Mouse (Mus musculus): ENCODE measurements around the gene Glg1. TPM values are rescaled to one million over a fixed set of nuclear protein-coding genes. Genes with fewer than 3 reads are reported as not detected.
"Not testable (repeated sequence)": the region's sequence is repeated elsewhere in the genome, so short reads cannot be mapped to it uniquely, and the experiment has no call there.

The Glg1 gene
- total RNA-seq, 1 experiment from 2014 or later, result 135 TPM

GRCm38 (mm10) chr8:111250111-111250510 is 8.9 kb downstream of the Glg1 start:
- DNase-seq, result no peak

- DNase-seq, result no peak
These were observed 10.9 kb downstream of the Glg1 start for GRCm38 (mm10) chr8:111248136-111248535.

- not testable (repeated sequence) for DNase-seq
These were observed 12.2 kb downstream of the Glg1 start for GRCm38 (mm10) chr8:111246864-111247263.

GRCm38 (mm10) chr8:111246287-111246830 is 12.7 kb downstream of the Glg1 start:
- no peak for DNase-seq

GRCm38 (mm10) chr8:111237301-111237700 is 21.7 kb downstream of the Glg1 start:
- DNase-seq, result peak; percentile 3

- no peak for DNase-seq
These were observed 25.3 kb downstream of the Glg1 start for GRCm38 (mm10) chr8:111233730-111234129.

GRCm38 (mm10) chr8:111224153-111224552 is 34.9 kb downstream of the Glg1 start:
- DNase-seq, result peak; percentile 11

GRCm38 (mm10) chr8:111218107-111218506 is 40.9 kb downstream of the Glg1 start:
- no peak for DNase-seq

GRCm38 (mm10) chr8:111213406-111213805 is 45.6 kb downstream of the Glg1 start:
- no peak for DNase-seq

- no peak for DNase-seq
These were observed 47.8 kb downstream of the Glg1 start for GRCm38 (mm10) chr8:111211180-111211579.

- DNase-seq, result no peak
These were observed 49.1 kb downstream of the Glg1 start for GRCm38 (mm10) chr8:111209874-111210273.

GRCm38 (mm10) chr8:111206321-111206720 is 52.7 kb downstream of the Glg1 start:
- DNase-seq, result no peak

- DNase-seq, result no peak
These were observed 54.0 kb downstream of the Glg1 start for GRCm38 (mm10) chr8:111205033-111205432.

GRCm38 (mm10) chr8:111203341-111203740 is 55.7 kb downstream of the Glg1 start:
- DNase-seq, result no peak

- DNase-seq, result no peak
These were observed 61.0 kb downstream of the Glg1 start for GRCm38 (mm10) chr8:111197966-111198365.

- no peak for DNase-seq
These were observed 62.8 kb downstream of the Glg1 start for GRCm38 (mm10) chr8:111196181-111196580.

GRCm38 (mm10) chr8:111188594-111189211 is 70.3 kb downstream of the Glg1 start:
- DNase-seq, result no peak

GRCm38 (mm10) chr8:111187470-111187869 is 71.5 kb downstream of the Glg1 start:
- no peak for DNase-seq

- DNase-seq, result peak; percentile 84
These were observed 73.5 kb downstream of the Glg1 start for GRCm38 (mm10) chr8:111185472-111185947.

- DNase-seq, result no peak
These were observed 87.4 kb downstream of the Glg1 start for GRCm38 (mm10) chr8:111171661-111172060.

- peak; percentile 64 for DNase-seq
These were observed 101.4 kb downstream of the Glg1 start for GRCm38 (mm10) chr8:111157617-111158016.

GRCm38 (mm10) chr8:111155721-111156436 is 103.1 kb downstream of the Glg1 start:
- DNase-seq, result no peak

GRCm38 (mm10) chr8:111145460-111146012 is 113.5 kb downstream of the Glg1 start:
- DNase-seq, result peak; percentile 97

All from adrenal gland, postnatal 25 days (tissue).